Mouse (Mus musculus): ENCODE measurements around the gene Fut8. TPM values are rescaled to one million over a fixed set of nuclear protein-coding genes. Genes with fewer than 3 reads are reported as not detected.
"Not testable (repeated sequence)": the region's sequence is repeated elsewhere in the genome, so short reads cannot be mapped to it uniquely, and the experiment has no call there.

Gene Fut8
- total and polyA plus RNA-seq, 3 experiments = 60.6 to 124 (median 86.0) TPM

DNA sequence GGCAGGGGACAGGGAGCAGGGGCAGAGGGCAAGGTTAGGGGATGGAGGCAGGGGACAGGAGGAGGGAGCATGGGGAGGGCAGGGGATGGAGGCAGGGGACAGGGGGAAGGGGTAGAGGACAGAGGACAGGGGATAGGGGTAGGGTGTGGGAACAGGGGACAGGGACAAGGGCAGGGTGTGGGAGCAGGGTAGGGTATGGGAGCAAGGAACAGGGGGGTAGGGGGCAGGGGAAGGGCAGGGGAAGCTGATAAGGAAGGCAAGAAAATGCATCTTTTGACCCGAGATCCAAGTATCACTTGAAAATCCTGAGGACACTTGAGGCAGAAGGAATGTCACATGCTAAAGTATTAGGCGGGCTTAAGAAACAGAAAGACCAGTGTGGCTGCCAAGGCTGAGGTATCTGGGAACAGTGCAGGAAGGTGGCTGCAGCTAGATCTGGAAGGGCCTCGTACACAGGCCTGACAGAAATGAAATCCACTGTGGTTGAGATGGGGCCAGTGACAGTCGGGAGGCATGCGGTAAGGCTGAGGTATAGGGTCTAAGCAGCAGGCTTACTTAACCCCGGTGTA is 281.7 kb downstream of the Fut8 start:
- TF ChIP-seq MAX (IDR thresholded peaks at IDR 0.05; ENCODE audit: low read length) (no peak), SIN3A (IDR thresholded peaks at IDR 0.05; ENCODE audit: low read length) (no peak), KAT2A (IDR thresholded peaks at IDR 0.05; ENCODE audit: insufficient replicate concordance, low read length) (no peak), MEF2A (IDR thresholded peaks at IDR 0.05; ENCODE audit: borderline replicate concordance, low read depth, low read length) (no peak), SMC3 (IDR thresholded peaks at IDR 0.05; ENCODE audit: low read depth, low read length) (no peak), CHD2 (IDR thresholded peaks at IDR 0.05; ENCODE audit: low read length) (no peak)
- dilution Hi-C loops (cut with MboI; ENCODE audit: extremely low pct_ligation_motif_present, extremely low pct_unique_long_range_greater_than_20kb, low sequenced_read_pairs) = no loop called here

DNA sequence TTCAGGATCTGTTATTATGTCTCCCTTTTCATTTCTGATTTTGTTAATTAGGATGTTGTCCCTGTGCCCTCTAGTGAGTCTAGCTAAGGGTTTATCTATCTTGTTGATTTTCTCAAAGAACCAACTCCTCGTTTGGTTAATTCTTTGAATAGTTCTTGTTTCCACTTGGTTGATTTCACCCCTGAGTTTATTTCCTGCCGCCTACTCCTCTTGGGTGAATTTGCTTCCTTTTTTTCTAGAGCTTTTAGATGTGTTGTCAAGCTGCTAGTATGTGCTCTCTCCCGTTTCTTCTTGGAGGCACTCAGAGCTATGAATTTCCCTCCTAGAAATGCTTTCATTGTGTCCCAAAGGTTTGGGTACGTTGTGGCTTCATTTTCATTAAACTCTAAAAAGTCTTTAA is 286.1 kb downstream of the Fut8 start:
- dilution Hi-C loops (cut with MboI; ENCODE audit: extremely low pct_ligation_motif_present, extremely low pct_unique_long_range_greater_than_20kb, low sequenced_read_pairs); H3K4me1 ChIP-seq (ENCODE audit: control insufficient read depth in 1 of 2, insufficient read depth in 2 of 2); DNase-seq (ENCODE audit: extremely low read depth); H3K4me3 ChIP-seq (replicated peaks in 1 of 3; ENCODE audit: low read depth in 2 of 3, low read length in 2 of 3, poor library complexity in 1 of 3); H3K9ac ChIP-seq (ENCODE audit: insufficient read depth, low read depth); H3K79me2 ChIP-seq (replicated peaks; ENCODE audit: control insufficient read depth, extremely low read depth, insufficient read depth, poor library complexity, severe bottlenecking); H3K4me2 ChIP-seq (ENCODE audit: insufficient read depth, low read depth, poor library complexity, severe bottlenecking); H3K36me3 ChIP-seq (replicated peaks in 1 of 2; ENCODE audit: control insufficient read depth in 1 of 2, insufficient read depth in 1 of 2, low read length in 1 of 2); H3K27ac ChIP-seq (ENCODE audit: insufficient read depth, low read depth); in situ Hi-C loops (cut with MboI; ENCODE audit: low pct_ligation_motif_present, low pct_unique_long_range_greater_than_20kb, low sequenced_read_pairs); H3K27me3 ChIP-seq (replicated peaks); H3K9me3 ChIP-seq (replicated peaks; ENCODE audit: low read length): not testable (repeated sequence)

More for the DNA sequence above, 281.7 kb downstream of the Fut8 start:
- Histone ChIP-seq H3K27me3 (replicated peaks) (no peaks in the 10 kb centered on the region), H3K9ac (ENCODE audit: insufficient read depth, low read depth) (no peak overlapping the region), H3K4me2 (ENCODE audit: insufficient read depth, low read depth, poor library complexity, severe bottlenecking) (no peak overlapping the region), H3K4me3 (replicated peaks in 1 of 3; ENCODE audit: low read depth in 2 of 3, low read length in 2 of 3, poor library complexity in 1 of 3) (no peak overlapping the region), H3K27ac (ENCODE audit: insufficient read depth, low read depth) (no peak overlapping the region), H3K9me3 (replicated peaks; ENCODE audit: low read length) (no peaks in the 10 kb centered on the region), H3K36me3 (replicated peaks in 1 of 2; ENCODE audit: control insufficient read depth in 1 of 2, insufficient read depth in 1 of 2, low read length in 1 of 2) (no peaks in the 10 kb centered on the region), H3K79me2 (replicated peaks; ENCODE audit: control insufficient read depth, extremely low read depth, insufficient read depth, poor library complexity, severe bottlenecking) (no peaks in the 10 kb centered on the region), H3K4me1 (ENCODE audit: control insufficient read depth in 1 of 2, insufficient read depth in 2 of 2) (no peaks in the 10 kb centered on the region)
- DNase-seq (ENCODE audit: extremely low read depth) = no peak
- in situ Hi-C loops (cut with MboI; ENCODE audit: low pct_ligation_motif_present, low pct_unique_long_range_greater_than_20kb, low sequenced_read_pairs) = no loop called here

All from CH12.LX (cell line).